Mouse (Mus musculus): ENCODE data around the gene Gpat3. TPM values are rescaled to one million over a fixed set of nuclear protein-coding genes. Genes with fewer than 3 reads are reported as not detected.

The Gpat3 gene
- 0.14 and 0.40 TPM in 2 replicates for polyA plus RNA-seq (2012; rRNA removed)

GRCm38 (mm10) chr5:100845485-100845847 is at the start of gene Gpat3:
Gpat3 (plus strand) TSS chr5:100845713.
- DNase-seq (ENCODE audit: low read depth): peak; percentile 60
- TF ChIP-seq POLR2A (IDR thresholded peaks at IDR 0.05; ENCODE audit: borderline replicate concordance, extremely low read depth, insufficient read depth, insufficient read length, poor library complexity, severe bottlenecking) (no peak), CTCF (IDR thresholded peaks at IDR 0.05; ENCODE audit: borderline replicate concordance, extremely low read depth, insufficient read depth, insufficient read length) (no peak)

DNA sequence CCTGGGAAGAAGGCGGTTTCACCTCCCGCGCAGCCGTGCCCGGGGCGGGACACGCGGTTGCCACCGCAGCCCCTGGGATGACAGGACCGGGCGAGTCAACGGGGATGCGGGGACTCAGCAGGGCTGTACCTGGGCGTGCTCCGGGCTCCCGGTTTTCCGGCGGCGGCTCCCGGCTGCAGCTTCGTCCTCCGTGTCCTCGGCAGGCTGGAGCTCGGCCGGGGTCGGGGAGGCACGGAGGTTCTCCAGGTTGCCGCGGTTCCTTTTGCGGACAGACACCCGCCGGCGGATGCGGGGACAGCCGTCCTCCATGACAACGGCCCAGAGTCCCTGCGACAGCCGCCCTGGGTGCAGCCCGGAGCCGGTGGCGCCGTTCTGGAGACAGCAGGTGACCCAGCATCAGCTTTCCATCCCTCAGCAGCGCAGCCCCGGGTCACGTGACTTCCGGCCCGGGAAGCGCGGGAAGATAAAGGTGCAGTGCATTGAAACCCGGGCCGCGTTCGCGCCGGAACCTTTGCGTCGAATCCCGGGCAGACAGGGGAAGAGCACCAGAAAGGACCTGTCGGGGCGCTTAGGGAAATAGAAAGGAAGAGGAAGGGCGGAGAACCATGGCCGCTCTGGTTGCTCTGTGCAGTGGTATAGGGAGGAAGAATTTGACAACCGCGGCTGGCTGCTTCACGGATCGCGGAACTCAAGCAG is 47.2 kb upstream of the Gpat3 start, which contains the start of the genes Helq and Mrps18c:
TSS of gene Helq (minus strand) at position 434 of the 696 bp plus-strand sequence.
TSS of gene Mrps18c (plus strand) at position 463 of the 696 bp plus-strand sequence.
- DNase-seq (ENCODE audit: low read depth): peak; percentile 98
- no peak for TF ChIP-seq CTCF (IDR thresholded peaks at IDR 0.05; ENCODE audit: borderline replicate concordance, extremely low read depth, insufficient read depth, insufficient read length)
- TF ChIP-seq POLR2A (IDR thresholded peaks at IDR 0.05; ENCODE audit: borderline replicate concordance, extremely low read depth, insufficient read depth, insufficient read length, poor library complexity, severe bottlenecking): peak; percentile 27; the same call in 1 of the 2 replicates

GRCm38 (mm10) chr5:100818341-100818740 is 27.2 kb upstream of the Gpat3 start:
- TF ChIP-seq CTCF (IDR thresholded peaks at IDR 0.05; ENCODE audit: borderline replicate concordance, extremely low read depth, insufficient read depth, insufficient read length) (no peak), POLR2A (IDR thresholded peaks at IDR 0.05; ENCODE audit: borderline replicate concordance, extremely low read depth, insufficient read depth, insufficient read length, poor library complexity, severe bottlenecking) (no peak)
- no peak for DNase-seq (ENCODE audit: low read depth)

GRCm38 (mm10) chr5:100819568-100820480 is 25.7 kb upstream of the Gpat3 start:
- peak; percentile 28 for DNase-seq (ENCODE audit: low read depth)
- TF ChIP-seq CTCF (IDR thresholded peaks at IDR 0.05; ENCODE audit: borderline replicate concordance, extremely low read depth, insufficient read depth, insufficient read length): peak; percentile 32; the same call in 1 of the 2 replicates
- TF ChIP-seq POLR2A (IDR thresholded peaks at IDR 0.05; ENCODE audit: borderline replicate concordance, extremely low read depth, insufficient read depth, insufficient read length, poor library complexity, severe bottlenecking): no peak

DNA sequence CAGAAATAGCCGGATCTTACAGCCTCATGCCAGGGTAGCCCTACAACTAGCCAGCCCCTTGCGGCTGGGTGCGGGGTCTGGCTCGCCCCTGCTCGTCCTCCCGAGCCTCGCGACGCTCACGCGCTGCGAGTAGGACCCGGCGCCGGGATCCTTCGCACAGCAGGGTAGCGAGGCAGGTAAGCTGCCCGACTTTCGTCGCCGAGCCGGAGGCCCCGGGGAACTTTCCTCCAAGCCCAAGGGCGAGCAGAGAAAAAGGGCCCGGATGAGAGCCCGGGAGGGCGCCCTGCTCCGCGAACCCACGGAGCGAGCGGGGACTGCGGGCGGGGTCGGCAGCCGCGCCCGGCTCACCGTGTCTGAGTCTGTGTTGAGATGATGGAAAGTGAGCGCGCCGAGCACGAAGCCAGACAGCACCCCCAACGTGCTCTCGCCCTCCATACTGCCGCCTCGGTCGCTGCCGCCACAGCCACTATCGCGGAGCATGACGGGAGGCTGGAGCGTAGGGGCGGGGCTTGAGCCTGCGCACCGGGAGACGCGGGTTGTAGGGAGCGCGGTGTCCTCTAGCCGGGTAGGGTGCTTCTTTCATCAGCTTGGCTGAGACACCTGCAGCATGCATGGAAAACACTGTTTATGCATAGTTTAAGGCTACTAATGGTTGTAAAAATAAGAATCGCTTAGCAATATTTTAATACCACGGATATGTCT is 24.9 kb upstream of the Gpat3 start, which contains the start of gene Abraxas1:
TSS of gene Abraxas1 (minus strand) at position 483 of the 702 bp plus-strand sequence.
- peak; percentile 94 for DNase-seq (ENCODE audit: low read depth)
- peak; percentile 81; the same call in 1 of the 2 replicates for TF ChIP-seq POLR2A (IDR thresholded peaks at IDR 0.05; ENCODE audit: borderline replicate concordance, extremely low read depth, insufficient read depth, insufficient read length, poor library complexity, severe bottlenecking)
- peak; percentile 7; the same call in 1 of the 2 replicates for TF ChIP-seq CTCF (IDR thresholded peaks at IDR 0.05; ENCODE audit: borderline replicate concordance, extremely low read depth, insufficient read depth, insufficient read length)

DNA sequence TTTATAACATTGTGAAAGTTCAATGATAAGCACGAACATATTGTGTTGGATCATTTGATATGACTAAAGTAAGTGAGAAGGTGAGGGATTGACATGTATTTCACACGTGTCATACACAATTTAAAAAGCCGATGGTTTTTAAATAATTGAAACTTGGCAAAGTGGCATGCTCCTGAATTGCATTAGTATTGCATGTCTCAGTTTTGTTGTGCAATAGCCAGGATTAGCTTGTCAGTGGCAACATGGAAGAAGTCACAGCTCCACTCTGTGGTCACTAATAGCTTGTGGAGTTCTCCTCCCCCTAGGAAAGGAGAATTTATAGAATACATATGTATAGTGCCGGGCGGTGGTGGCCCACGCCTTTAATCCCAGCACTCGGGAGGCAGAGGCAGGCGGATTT is 24.1 kb upstream of the Gpat3 start:
- TF ChIP-seq CTCF (IDR thresholded peaks at IDR 0.05; ENCODE audit: borderline replicate concordance, extremely low read depth, insufficient read depth, insufficient read length): no peak
- TF ChIP-seq POLR2A (IDR thresholded peaks at IDR 0.05; ENCODE audit: borderline replicate concordance, extremely low read depth, insufficient read depth, insufficient read length, poor library complexity, severe bottlenecking): no peak
- no peak for DNase-seq (ENCODE audit: low read depth)

GRCm38 (mm10) chr5:100822826-100823225 is 22.7 kb upstream of the Gpat3 start:
- TF ChIP-seq CTCF (IDR thresholded peaks at IDR 0.05; ENCODE audit: borderline replicate concordance, extremely low read depth, insufficient read depth, insufficient read length) (no peak), POLR2A (IDR thresholded peaks at IDR 0.05; ENCODE audit: borderline replicate concordance, extremely low read depth, insufficient read depth, insufficient read length, poor library complexity, severe bottlenecking) (no peak)
- DNase-seq (ENCODE audit: low read depth): no peak

GRCm38 (mm10) chr5:100825975-100826374 is 19.5 kb upstream of the Gpat3 start:
- DNase-seq (ENCODE audit: low read depth): peak; percentile 43
- TF ChIP-seq POLR2A (IDR thresholded peaks at IDR 0.05; ENCODE audit: borderline replicate concordance, extremely low read depth, insufficient read depth, insufficient read length, poor library complexity, severe bottlenecking) (no peak), CTCF (IDR thresholded peaks at IDR 0.05; ENCODE audit: borderline replicate concordance, extremely low read depth, insufficient read depth, insufficient read length) (peak; percentile 49; the same call in 1 of the 2 replicates)

GRCm38 (mm10) chr5:100826531-100826930 is 19.0 kb upstream of the Gpat3 start:
- no peak for TF ChIP-seq POLR2A (IDR thresholded peaks at IDR 0.05; ENCODE audit: borderline replicate concordance, extremely low read depth, insufficient read depth, insufficient read length, poor library complexity, severe bottlenecking)
- TF ChIP-seq CTCF (IDR thresholded peaks at IDR 0.05; ENCODE audit: borderline replicate concordance, extremely low read depth, insufficient read depth, insufficient read length): no peak

GRCm38 (mm10) chr5:100828701-100829100 is 16.8 kb upstream of the Gpat3 start:
- no peak for DNase-seq (ENCODE audit: low read depth)
- TF ChIP-seq CTCF (IDR thresholded peaks at IDR 0.05; ENCODE audit: borderline replicate concordance, extremely low read depth, insufficient read depth, insufficient read length): no peak
- no peak for TF ChIP-seq POLR2A (IDR thresholded peaks at IDR 0.05; ENCODE audit: borderline replicate concordance, extremely low read depth, insufficient read depth, insufficient read length, poor library complexity, severe bottlenecking)

More at GRCm38 (mm10) chr5:100826531-100826930, 19.0 kb upstream of the Gpat3 start:
- DNase-seq (ENCODE audit: low read depth): no peak

Measured in brain, embryonic 14.5 days (tissue).